Mouse (Mus musculus): ENCODE data around the gene Sgf29. TPM values are rescaled to one million over a fixed set of nuclear protein-coding genes. Genes with fewer than 3 reads are reported as not detected.

The Sgf29 gene
- polyA plus RNA-seq, 1 experiment from 2014 or later = 53.6 TPM

DNA sequence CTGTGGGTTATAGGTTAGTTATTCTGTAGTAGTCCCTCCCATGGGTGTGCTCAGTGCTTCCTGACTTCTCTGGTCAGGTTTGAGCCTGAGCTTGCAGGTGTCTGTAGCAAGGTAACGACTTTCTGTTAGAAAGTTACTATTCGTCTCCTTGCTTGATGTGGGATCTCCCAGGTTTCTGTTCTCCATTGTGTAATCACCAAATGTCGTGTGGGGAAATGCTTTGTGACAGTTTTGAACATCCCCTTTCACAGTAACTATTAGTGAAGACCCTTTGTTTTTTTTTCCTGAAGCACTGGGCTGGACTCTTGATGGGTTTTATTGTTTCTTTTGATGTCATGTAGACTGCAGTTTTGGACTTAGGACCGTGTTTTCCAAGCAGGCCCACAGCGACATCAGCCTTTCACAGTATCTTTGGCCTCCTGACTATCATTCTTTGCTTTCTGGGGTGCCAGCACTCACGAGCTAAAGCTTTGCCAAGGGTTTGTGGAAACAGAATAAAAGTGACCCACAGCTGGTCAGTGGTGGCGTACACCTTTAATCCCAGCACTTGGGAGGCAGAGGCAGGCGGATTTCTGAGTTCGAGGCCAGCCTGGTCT is 18.5 kb downstream of the Sgf29 start:
- no peak overlapping the region for H3K4me3 ChIP-seq (ENCODE audit: low read depth, low read length)
- H3K9me3 ChIP-seq (ENCODE audit: control insufficient read depth, low read length) = no peaks in the 10 kb centered on the region
- no peaks in the 10 kb centered on the region for H3K4me1 ChIP-seq (replicated peaks; ENCODE audit: control insufficient read depth, insufficient read depth, low read length)
- DNase-seq (ENCODE audit: low spot score) (no peak), ATAC-seq (replicated peaks; ENCODE audit: low FRiP score) (no peak)
- no peaks in the 10 kb centered on the region for H3K27me3 ChIP-seq (ENCODE audit: control insufficient read depth, insufficient read depth, low read length)
- no peak overlapping the region for H3K9ac ChIP-seq (ENCODE audit: low read length)
- peaks cover 3% of the 10 kb centered on the region; the same call in 1 of the 2 replicates for H3K36me3 ChIP-seq (ENCODE audit: control insufficient read depth, insufficient read depth, low read length)
- 87% methylated on average over 9 of the region's 9 CpGs for WGBS
- no peak overlapping the region for H3K27ac ChIP-seq (ENCODE audit: low read depth, low read length)
- no peak overlapping the region for H3K4me2 ChIP-seq (ENCODE audit: low read depth, low read length, severe bottlenecking)

DNA sequence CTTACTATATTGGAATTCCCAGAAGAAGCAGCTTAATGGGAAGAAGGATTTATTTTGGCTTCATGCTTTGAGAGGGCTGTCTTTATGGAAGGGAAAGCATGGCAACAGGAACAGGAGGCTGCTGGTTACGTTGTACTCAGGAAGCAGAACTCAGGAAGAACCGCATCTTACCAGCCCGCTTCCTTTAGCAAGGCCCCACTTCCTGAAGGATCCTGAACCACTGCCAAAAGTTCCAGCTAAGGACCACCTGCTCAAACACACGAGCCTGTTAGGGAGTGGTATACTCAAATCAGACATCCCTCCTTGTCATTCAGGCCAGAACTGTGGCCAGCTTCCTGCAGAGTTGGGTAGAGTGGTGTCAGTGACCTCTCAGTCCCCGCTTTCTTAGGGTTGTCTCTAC is 19.3 kb downstream of the Sgf29 start:
- ATAC-seq (replicated peaks; ENCODE audit: low FRiP score) (no peak), DNase-seq (ENCODE audit: low spot score) (no peak)
- H3K9me3 ChIP-seq (ENCODE audit: control insufficient read depth, low read length) = no peaks in the 10 kb centered on the region
- no peaks in the 10 kb centered on the region for H3K4me1 ChIP-seq (replicated peaks; ENCODE audit: control insufficient read depth, insufficient read depth, low read length)
- H3K4me3 ChIP-seq (ENCODE audit: low read depth, low read length) = no peak overlapping the region
- no peak overlapping the region for H3K4me2 ChIP-seq (ENCODE audit: low read depth, low read length, severe bottlenecking)
- no peak overlapping the region for H3K9ac ChIP-seq (ENCODE audit: low read length)
- no peak overlapping the region for H3K27ac ChIP-seq (ENCODE audit: low read depth, low read length)
- WGBS = 88% methylated on average over 5 of the region's 5 CpGs
- peaks cover 3% of the 10 kb centered on the region; the same call in 1 of the 2 replicates for H3K36me3 ChIP-seq (ENCODE audit: control insufficient read depth, insufficient read depth, low read length)
- no peaks in the 10 kb centered on the region for H3K27me3 ChIP-seq (ENCODE audit: control insufficient read depth, insufficient read depth, low read length)

DNA sequence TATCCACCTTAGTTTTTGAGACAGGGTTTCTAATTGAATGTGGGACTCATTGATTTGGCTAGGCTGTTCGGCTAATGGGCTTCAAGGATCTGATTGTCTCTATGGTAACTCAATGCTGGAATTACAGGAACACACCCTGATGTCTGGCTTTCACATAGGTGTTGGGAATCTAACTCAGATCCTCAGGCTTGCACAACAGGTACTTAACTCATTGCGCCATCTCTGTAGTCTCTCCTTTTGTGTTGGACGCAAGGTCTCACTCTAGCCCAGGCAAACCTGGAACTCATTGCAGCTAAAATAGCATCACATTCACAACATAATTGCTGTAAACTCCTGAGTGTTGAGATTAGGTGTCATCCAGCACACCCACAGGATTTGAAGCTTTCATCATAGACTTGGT is 21.0 kb downstream of the Sgf29 start:
- no peaks in the 10 kb centered on the region for H3K9me3 ChIP-seq (ENCODE audit: control insufficient read depth, low read length)
- H3K27me3 ChIP-seq (ENCODE audit: control insufficient read depth, insufficient read depth, low read length) = no peaks in the 10 kb centered on the region
- no peak overlapping the region for H3K27ac ChIP-seq (ENCODE audit: low read depth, low read length)
- H3K36me3 ChIP-seq (ENCODE audit: control insufficient read depth, insufficient read depth, low read length) = no peaks in the 10 kb centered on the region; the same call in 1 of the 2 replicates
- no peak overlapping the region for H3K4me3 ChIP-seq (ENCODE audit: low read depth, low read length)
- ATAC-seq (replicated peaks; ENCODE audit: low FRiP score) (no peak), DNase-seq (ENCODE audit: low spot score) (no peak)
- no peak overlapping the region for H3K9ac ChIP-seq (ENCODE audit: low read length)
- 93% methylated on average over 3 of the region's 3 CpGs for WGBS
- H3K4me2 ChIP-seq (ENCODE audit: low read depth, low read length, severe bottlenecking) = no peak overlapping the region
- H3K4me1 ChIP-seq (replicated peaks; ENCODE audit: control insufficient read depth, insufficient read depth, low read length) = no peaks in the 10 kb centered on the region

DNA sequence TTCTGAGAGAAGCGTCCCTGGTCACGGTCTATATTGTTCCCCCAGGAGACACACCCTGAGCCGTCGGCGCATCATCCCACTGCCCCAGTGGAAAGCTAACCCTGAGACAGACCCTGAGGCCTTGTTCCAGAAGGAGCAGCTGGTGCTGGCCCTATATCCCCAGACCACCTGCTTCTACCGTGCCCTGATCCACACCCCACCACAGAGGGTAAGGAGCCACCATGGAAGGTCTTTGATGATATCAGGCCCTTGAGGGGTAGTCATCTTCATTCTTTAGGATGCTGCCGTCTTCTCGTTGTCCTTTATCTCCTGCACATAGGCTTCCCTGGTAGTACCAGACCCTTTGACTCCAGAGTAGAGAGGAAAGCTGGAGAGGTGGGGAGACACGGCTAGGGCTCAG is 23.0 kb downstream of the Sgf29 start:
- Histone ChIP-seq H3K36me3 (ENCODE audit: control insufficient read depth, insufficient read depth, low read length) (no peaks in the 10 kb centered on the region; the same call in 1 of the 2 replicates), H3K4me2 (ENCODE audit: low read depth, low read length, severe bottlenecking) (no peak overlapping the region), H3K4me1 (replicated peaks; ENCODE audit: control insufficient read depth, insufficient read depth, low read length) (no peaks in the 10 kb centered on the region), H3K9ac (ENCODE audit: low read length) (no peak overlapping the region), H3K4me3 (ENCODE audit: low read depth, low read length) (no peak overlapping the region), H3K27me3 (ENCODE audit: control insufficient read depth, insufficient read depth, low read length) (no peaks in the 10 kb centered on the region), H3K9me3 (ENCODE audit: control insufficient read depth, low read length) (no peaks in the 10 kb centered on the region), H3K27ac (ENCODE audit: low read depth, low read length) (no peak overlapping the region)
- DNase-seq (ENCODE audit: low spot score) (no peak), ATAC-seq (replicated peaks; ENCODE audit: low FRiP score) (no peak)
- 93% methylated on average over 9 of the region's 9 CpGs for WGBS

DNA sequence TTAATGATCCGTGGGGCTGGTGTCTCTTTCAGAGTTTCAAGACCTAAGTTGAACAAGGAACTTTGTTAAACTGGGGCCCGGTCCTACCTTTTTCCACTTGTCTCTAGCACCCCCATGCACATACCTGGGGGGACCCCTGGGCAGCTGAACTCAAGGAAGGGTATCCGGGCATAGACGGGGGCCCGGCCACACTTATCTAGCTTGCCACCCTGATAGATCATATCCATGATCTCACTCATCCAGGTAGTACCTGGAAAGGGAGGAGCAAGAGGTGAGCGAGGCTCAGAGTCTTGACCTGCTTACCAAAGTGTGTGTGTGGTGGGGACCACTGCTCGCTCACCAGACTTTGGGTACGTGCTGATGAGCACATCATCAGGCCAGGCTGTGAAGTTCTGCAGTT is 26.0 kb downstream of the Sgf29 start:
- DNase-seq (ENCODE audit: low spot score) = no peak
- H3K9ac ChIP-seq (ENCODE audit: low read length) = no peak overlapping the region

DNA sequence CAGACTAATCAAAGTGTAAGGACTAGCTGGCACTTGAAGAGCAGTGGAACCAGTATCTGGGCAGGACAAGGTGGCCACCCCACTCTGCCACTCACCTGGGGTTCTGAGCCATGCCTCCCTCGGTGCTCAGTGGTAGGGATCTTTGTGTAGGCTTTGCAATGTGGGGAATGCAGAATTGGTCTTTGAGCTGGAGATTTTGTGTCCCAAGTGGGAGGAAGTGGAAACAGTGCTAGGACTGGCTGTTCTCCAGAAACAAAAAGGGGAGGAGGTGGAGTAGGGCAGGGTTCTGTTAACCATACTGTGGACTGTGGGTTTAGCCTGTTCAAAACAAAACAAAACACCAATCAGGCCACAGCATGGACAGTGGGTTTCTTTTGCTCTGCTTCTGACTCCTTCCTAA is 27.1 kb downstream of the Sgf29 start, which contains the start of gene Sult1a1:
Sult1a1 (minus strand) TSS at position 226 of the 400 bp plus-strand sequence.
- no peak within 1 kb of the TSS for H3K4me2 ChIP-seq (ENCODE audit: low read depth, low read length, severe bottlenecking)
- no peak within 1 kb of the TSS for H3K9ac ChIP-seq (ENCODE audit: low read length)
- H3K9me3 ChIP-seq (ENCODE audit: control insufficient read depth, low read length) = no peaks in the 10 kb centered on the region
- no peaks in the 10 kb centered on the region for H3K27me3 ChIP-seq (ENCODE audit: control insufficient read depth, insufficient read depth, low read length)
- DNase-seq (ENCODE audit: low spot score) (no peak), ATAC-seq (replicated peaks; ENCODE audit: low FRiP score) (no peak)
- H3K27ac ChIP-seq (ENCODE audit: low read depth, low read length) = no peak within 1 kb of the TSS
- WGBS = 76% methylated on average over 1 of the region's 1 CpGs
- H3K4me1 ChIP-seq (replicated peaks; ENCODE audit: control insufficient read depth, insufficient read depth, low read length) = no peaks in the 10 kb centered on the region
- no peaks in the 10 kb centered on the region; the same call in 1 of the 2 replicates for H3K36me3 ChIP-seq (ENCODE audit: control insufficient read depth, insufficient read depth, low read length)
- no peak within 1 kb of the TSS for H3K4me3 ChIP-seq (ENCODE audit: low read depth, low read length)

More for the DNA sequence above, 26.0 kb downstream of the Sgf29 start:
- H3K27me3 ChIP-seq (ENCODE audit: control insufficient read depth, insufficient read depth, low read length) = no peaks in the 10 kb centered on the region
- H3K4me1 ChIP-seq (replicated peaks; ENCODE audit: control insufficient read depth, insufficient read depth, low read length) = no peaks in the 10 kb centered on the region
- no peak overlapping the region for H3K4me2 ChIP-seq (ENCODE audit: low read depth, low read length, severe bottlenecking)
- H3K36me3 ChIP-seq (ENCODE audit: control insufficient read depth, insufficient read depth, low read length) = no peaks in the 10 kb centered on the region; the same call in 1 of the 2 replicates
- 97% methylated on average over 8 of the region's 8 CpGs for WGBS
- ATAC-seq (replicated peaks; ENCODE audit: low FRiP score) = no peak
- H3K27ac ChIP-seq (ENCODE audit: low read depth, low read length) = no peak overlapping the region
- no peak overlapping the region for H3K4me3 ChIP-seq (ENCODE audit: low read depth, low read length)
- no peaks in the 10 kb centered on the region for H3K9me3 ChIP-seq (ENCODE audit: control insufficient read depth, low read length)

DNA sequence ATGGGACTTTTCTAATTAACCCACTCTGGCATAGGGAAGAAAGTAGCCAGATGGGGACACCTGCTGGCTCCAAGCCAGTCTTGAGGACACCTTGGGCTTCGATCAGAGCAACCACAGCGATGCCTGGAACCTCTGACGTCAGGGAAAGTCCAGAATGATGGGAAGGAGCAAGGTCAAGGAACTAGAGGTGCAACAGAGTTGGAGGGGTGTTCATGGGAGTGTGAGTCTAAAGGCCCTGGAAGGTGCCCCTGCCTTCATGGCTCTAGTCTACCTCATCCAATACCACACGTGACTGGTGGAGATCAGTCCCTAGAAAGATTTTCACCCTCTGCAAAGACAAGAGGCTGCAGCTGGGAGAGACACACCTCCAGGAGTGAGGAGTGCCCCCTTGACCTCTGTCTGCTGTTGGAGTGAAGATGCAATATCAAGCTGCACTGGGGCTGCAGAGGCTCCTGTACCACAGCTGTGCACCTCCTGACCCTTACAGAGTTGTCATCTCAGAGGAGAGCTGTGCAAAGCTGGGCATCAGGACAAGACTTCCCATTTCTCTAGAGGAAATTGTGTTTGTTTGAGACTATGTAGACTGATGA is 27.6 kb downstream of the Sgf29 start:
- no peak overlapping the region for H3K4me2 ChIP-seq (ENCODE audit: low read depth, low read length, severe bottlenecking)
- no peak overlapping the region for H3K4me3 ChIP-seq (ENCODE audit: low read depth, low read length)
- no peaks in the 10 kb centered on the region for H3K9me3 ChIP-seq (ENCODE audit: control insufficient read depth, low read length)
- WGBS = 89% methylated on average over 4 of the region's 4 CpGs
- no peaks in the 10 kb centered on the region for H3K4me1 ChIP-seq (replicated peaks; ENCODE audit: control insufficient read depth, insufficient read depth, low read length)
- DNase-seq (ENCODE audit: low spot score) (no peak), ATAC-seq (replicated peaks; ENCODE audit: low FRiP score) (no peak)
- no peak overlapping the region for H3K9ac ChIP-seq (ENCODE audit: low read length)
- H3K27ac ChIP-seq (ENCODE audit: low read depth, low read length) = no peak overlapping the region
- no peaks in the 10 kb centered on the region; the same call in 1 of the 2 replicates for H3K36me3 ChIP-seq (ENCODE audit: control insufficient read depth, insufficient read depth, low read length)
- H3K27me3 ChIP-seq (ENCODE audit: control insufficient read depth, insufficient read depth, low read length) = no peaks in the 10 kb centered on the region

DNA sequence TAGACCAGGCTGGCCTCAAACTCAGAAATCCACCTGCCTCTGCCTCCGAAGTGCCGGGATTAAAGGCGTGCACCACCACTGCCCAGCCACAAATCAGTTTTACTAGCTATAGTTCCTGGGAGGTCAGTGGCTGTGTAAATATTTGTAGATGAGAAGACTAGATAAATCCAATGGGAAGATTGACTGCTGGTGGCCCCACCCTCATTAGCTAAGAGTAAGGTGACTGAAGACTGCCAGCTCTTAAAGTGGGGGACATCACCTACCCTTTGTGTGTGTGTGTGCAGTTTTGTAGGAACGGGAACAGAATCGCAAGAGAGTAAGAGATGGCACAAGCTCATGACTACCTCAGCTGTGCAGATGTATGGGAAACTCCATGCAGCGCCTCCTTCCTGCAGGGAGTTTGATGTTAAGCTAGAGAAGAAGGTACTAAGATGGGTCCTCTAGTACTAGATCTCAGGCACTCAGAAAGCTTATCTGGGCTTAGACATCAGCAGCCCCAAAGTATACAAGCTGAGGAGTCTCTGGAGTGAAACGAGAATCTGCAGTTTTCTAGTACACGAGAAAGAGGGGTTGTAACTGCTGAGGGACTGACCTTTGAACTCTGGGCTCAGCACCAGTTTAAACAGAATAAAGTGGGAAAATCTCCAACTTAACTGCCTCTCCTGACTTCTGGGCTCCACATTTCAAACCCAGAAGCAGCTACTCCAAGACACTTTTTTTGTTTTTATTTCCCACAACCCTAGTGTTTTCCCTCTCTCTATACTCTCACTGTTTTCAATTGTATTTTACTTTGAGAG is 29.6 kb downstream of the Sgf29 start:
- Histone ChIP-seq H3K27me3 (ENCODE audit: control insufficient read depth, insufficient read depth, low read length) (no peaks in the 10 kb centered on the region), H3K4me3 (ENCODE audit: low read depth, low read length) (no peak overlapping the region), H3K4me2 (ENCODE audit: low read depth, low read length, severe bottlenecking) (no peak overlapping the region), H3K4me1 (replicated peaks; ENCODE audit: control insufficient read depth, insufficient read depth, low read length) (no peaks in the 10 kb centered on the region), H3K9me3 (ENCODE audit: control insufficient read depth, low read length) (no peaks in the 10 kb centered on the region), H3K9ac (ENCODE audit: low read length) (no peak overlapping the region), H3K27ac (ENCODE audit: low read depth, low read length) (no peak overlapping the region), H3K36me3 (ENCODE audit: control insufficient read depth, insufficient read depth, low read length) (no peaks in the 10 kb centered on the region)
- 89% methylated on average over 8 of the region's 8 CpGs for WGBS
- ATAC-seq (replicated peaks; ENCODE audit: low FRiP score) (no peak), DNase-seq (ENCODE audit: low spot score) (no peak)

All from forebrain, embryonic 11.5 days (tissue).